Mouse (Mus musculus) limb, embryonic 14.5 days (tissue): ENCODE data around the gene Cebpb. TPM values are rescaled to one million over a fixed set of nuclear protein-coding genes. Genes with fewer than 3 reads are reported as not detected.

Experiments
- ATAC-seq: fragments of 200-750 bp; cut with Nextera tagmentation; 2 replicates; pipeline ENCODE4 v1.8.0; 2017; ENCODE audit warnings: low read depth, moderate number of reproducible peaks, moderate TSS enrichment; ENCODE audit not compliant: low FRiP score
- DNase-seq: peaks from one replicate; pipeline ENCODE4 v3.0.0-alpha.2; 2015; ENCODE audit warnings: low spot score
- H3K27ac ChIP-seq: fragments of 300-500 bp; sonication (generic); replicated peaks from 2 replicates; pipeline ENCODE4 v1.5.1; 2014; ENCODE audit warnings: low read depth, mild to moderate bottlenecking, low read length, moderate library complexity, mixed read lengths
- H3K27me3 ChIP-seq: fragments of 300-500 bp; sonication (generic); 2 replicates; pipeline ENCODE4 v1.6.1; 2014; ENCODE audit warnings: low read length, mixed read lengths; ENCODE audit not compliant: control insufficient read depth, insufficient read depth
- H3K36me3 ChIP-seq: fragments of 300-500 bp; sonication (generic); 2 replicates; pipeline ENCODE4 v1.6.1; 2014; ENCODE audit warnings: mild to moderate bottlenecking, low read length, moderate library complexity, mixed read lengths; ENCODE audit not compliant: control insufficient read depth, insufficient read depth
- H3K4me1 ChIP-seq: fragments of 300-500 bp; sonication (generic); 2 replicates; pipeline ENCODE4 v1.6.1; 2014; ENCODE audit warnings: antibody characterized with exemption, low read length, mixed read lengths; ENCODE audit not compliant: control insufficient read depth, insufficient read depth
- H3K4me2 ChIP-seq: fragments of 300-500 bp; sonication (generic); replicated peaks from 2 replicates; pipeline ENCODE4 v1.6.1; 2014; ENCODE audit warnings: low read depth, mild to moderate bottlenecking, low read length, moderate library complexity; ENCODE audit not compliant: severe bottlenecking
- H3K4me3 ChIP-seq: fragments of 300-500 bp; sonication (generic); replicated peaks from 2 replicates; pipeline ENCODE4 v1.5.1; 2014; ENCODE audit warnings: low read length
- H3K9ac ChIP-seq: fragments of 300-500 bp; sonication (generic); 2 replicates; pipeline ENCODE4 v1.6.1; 2014; ENCODE audit warnings: mild to moderate bottlenecking, low read depth, low read length, moderate library complexity; ENCODE audit not compliant: severe bottlenecking
- H3K9me3 ChIP-seq: fragments of 300-500 bp; sonication (generic); 2 replicates; pipeline ENCODE4 v1.6.1; 2016; ENCODE audit warnings: low read length; ENCODE audit not compliant: control insufficient read depth
- POLR2A ChIP-seq: fragments of 200-500 bp; IDR thresholded peaks from 2 replicates; pipeline ENCODE4 v1.8.0; 2012; ENCODE audit warnings: inconsistent platforms, mild to moderate bottlenecking, moderate library complexity, borderline replicate concordance; ENCODE audit not compliant: insufficient read depth, insufficient read length; ENCODE audit errors: extremely low read depth
- WGBS: fragments of 180-500 bp; shearing (Covaris S2); extraction: QIAGEN DNeasy Blood & Tissue Kit; methylation state at CpG from one replicate; pipeline ENCODE4 v1.1.7; 2014; 5-methylcytosine and 5-hydroxymethylcytosine counted together
- polyA plus RNA-seq, 2 experiments: library from polyadenylated mRNA; depleted of rRNA in 1 of 2; stranded (reverse) in 1 of 2; unstranded in 1 of 2; fragments of >200 nt; fragmentation: Nextera tagmentation in 1 of 2; extraction: Ambion mirVana in 1 of 2; gene quantifications; 2 replicates each; pipeline versions ENCODE4 v1.2.1 to v1.2.3; 2012 to 2014

Cebpb gene
- polyA plus RNA-seq, 2 experiments = 27.4 to 29.7 TPM

DNA sequence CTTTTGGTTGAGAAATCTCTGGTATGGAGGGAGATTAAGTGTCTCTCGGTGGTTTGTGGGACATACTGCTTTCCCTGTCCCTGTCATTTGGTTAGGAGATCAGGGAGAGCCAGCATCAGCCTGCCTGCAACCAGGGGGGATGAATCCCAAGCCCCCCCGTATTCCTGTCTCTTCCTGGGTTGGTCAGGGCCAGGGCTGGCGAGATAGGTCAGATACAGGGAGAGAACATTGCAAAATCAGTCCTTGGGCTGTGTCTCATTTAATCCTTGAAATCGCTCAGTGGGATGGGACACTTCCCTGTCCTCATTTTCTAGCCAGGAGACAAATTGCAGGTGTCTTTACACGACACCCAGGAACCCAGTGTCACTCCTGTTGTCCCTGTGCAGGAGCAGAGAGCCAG lies 11.3 kb downstream of the Cebpb start:
- WGBS = 69% methylated on average over 5 of the region's 5 CpGs
- Histone ChIP-seq H3K4me2 (no peak overlapping the region), H3K4me1 (no peaks in the 10 kb centered on the region), H3K27me3 (no peaks in the 10 kb centered on the region), H3K36me3 (no peaks in the 10 kb centered on the region), H3K9ac (no peak overlapping the region), H3K27ac (no peak overlapping the region), H3K9me3 (no peaks in the 10 kb centered on the region), H3K4me3 (no peak overlapping the region)
- DNase-seq = no peak
- TF ChIP-seq POLR2A = no peak
- ATAC-seq = no peak

DNA sequence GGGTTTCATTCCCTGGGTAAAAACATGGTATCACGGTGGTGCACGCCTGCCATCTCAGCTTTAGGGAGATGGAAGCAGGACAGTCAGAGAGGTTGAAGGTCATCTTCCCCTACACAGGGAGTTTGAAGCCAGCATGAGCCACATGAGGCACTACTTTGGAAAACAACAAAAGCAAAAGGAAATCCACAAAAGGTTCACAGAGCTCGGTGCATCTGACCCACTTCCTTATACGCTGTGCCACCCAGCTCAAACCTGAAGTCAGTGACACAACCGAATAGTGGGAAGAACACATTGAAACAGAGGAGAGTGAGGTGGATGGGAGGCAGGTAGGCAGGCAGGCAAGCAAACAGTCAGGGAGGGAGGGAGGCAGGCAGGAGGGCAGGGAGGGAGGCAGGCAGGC lies 12.8 kb downstream of the Cebpb start:
- peaks cover 3% of the 10 kb centered on the region; the same call in 1 of the 2 replicates for H3K4me1 ChIP-seq
- TF ChIP-seq POLR2A = no peak
- no peaks in the 10 kb centered on the region for H3K9me3 ChIP-seq
- DNase-seq (no peak), ATAC-seq (no peak)
- no peak overlapping the region for H3K9ac ChIP-seq
- no peaks in the 10 kb centered on the region for H3K36me3 ChIP-seq
- H3K27me3 ChIP-seq = no peaks in the 10 kb centered on the region
- H3K4me2 ChIP-seq = no peak overlapping the region
- no peak overlapping the region for H3K27ac ChIP-seq
- 76% methylated on average over 5 of the region's 5 CpGs for WGBS
- H3K4me3 ChIP-seq = no peak overlapping the region

DNA sequence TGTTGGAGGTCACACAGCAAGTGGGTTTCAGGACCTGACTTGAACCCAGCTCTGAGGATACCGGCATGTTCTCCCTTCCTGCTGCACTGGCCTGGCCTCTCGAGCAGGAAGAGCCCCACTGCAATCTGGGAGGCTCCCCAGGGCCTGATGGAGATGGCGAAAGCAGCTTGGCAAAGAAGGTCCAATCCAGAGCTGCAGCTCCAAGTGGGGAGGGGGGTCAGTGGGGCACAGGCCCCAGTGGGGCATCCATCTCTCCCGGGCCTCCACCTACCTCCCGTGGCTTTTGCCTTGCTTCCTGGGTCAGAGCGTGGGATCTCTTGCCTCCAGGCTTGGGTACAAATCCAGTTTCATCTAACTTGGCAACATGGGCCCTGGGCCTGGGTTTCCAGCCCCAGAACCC lies 13.4 kb downstream of the Cebpb start:
- Histone ChIP-seq H3K36me3 (no peaks in the 10 kb centered on the region), H3K4me2 (no peak overlapping the region), H3K4me3 (no peak overlapping the region), H3K9ac (no peak overlapping the region), H3K9me3 (no peaks in the 10 kb centered on the region), H3K27ac (no peak overlapping the region), H3K4me1 (peaks cover 3% of the 10 kb centered on the region; the same call in 1 of the 2 replicates), H3K27me3 (no peaks in the 10 kb centered on the region)
- ATAC-seq (no peak), DNase-seq (no peak)
- 82% methylated on average over 5 of the region's 6 CpGs for WGBS
- no peak for TF ChIP-seq POLR2A

DNA sequence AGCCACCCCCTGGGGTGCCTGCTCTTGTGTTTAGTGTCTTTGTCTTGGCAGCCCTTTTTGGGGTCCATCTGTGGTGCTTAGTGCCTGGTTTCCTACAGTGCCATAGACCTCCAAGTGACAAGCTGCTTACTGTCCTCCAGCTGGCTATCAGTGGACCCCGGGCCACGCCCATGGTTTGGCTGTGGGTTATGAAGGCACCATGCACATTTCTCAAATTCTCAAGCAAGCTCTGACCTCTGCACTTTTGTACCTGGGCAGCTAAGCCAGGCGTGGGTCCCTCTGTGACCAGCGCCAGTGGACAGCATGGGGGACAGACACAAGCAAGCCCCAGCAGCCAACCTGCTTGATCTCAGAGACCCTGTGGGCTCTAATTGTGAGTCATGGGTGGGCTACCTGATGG lies 15.7 kb downstream of the Cebpb start:
- H3K9me3 ChIP-seq = no peaks in the 10 kb centered on the region
- H3K4me3 ChIP-seq = no peak overlapping the region
- no peak overlapping the region for H3K9ac ChIP-seq
- no peak overlapping the region for H3K27ac ChIP-seq
- H3K4me1 ChIP-seq = peaks cover 3% of the 10 kb centered on the region; the same call in 1 of the 2 replicates
- WGBS = 90% methylated on average over 4 of the region's 4 CpGs
- no peak for ATAC-seq
- no peak for DNase-seq
- H3K36me3 ChIP-seq = no peaks in the 10 kb centered on the region
- no peak for TF ChIP-seq POLR2A
- no peaks in the 10 kb centered on the region for H3K27me3 ChIP-seq
- H3K4me2 ChIP-seq = no peak overlapping the region

DNA sequence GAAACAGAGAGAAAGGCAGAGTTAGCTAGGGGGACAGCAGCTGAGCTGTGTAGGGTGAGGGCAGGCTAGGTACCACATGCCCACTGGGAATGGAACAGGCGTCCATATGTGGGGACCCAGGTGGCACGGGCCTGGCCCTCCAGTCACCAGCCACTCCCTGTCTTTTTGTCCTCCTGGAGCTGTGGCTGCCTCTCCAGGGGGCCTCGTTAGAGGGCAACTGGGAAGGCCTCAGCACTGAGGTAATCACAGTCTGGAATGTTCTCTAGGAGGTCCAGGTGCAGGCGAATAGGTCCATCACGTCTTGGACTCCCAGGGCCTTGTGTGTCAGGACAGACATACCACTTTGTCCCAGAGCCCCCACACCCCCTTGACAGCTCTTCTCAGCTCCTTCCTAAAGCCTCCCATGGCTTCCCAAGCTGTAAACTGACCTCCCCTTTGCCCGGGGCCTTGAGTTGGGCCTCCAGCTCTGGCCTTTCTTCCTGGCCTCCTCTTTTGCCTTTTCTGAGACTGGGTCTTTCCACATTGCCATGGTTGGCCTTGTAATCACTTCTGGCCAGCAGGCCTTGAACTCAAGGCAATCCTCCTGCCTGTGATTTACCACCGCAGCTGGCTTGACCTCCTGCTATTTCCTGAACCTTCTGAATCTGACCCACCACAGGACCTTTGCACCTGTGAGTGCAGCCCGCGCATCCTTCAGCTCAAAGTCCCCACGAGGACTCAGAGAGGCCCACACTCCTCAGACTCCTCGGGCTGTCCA lies 17.6 kb downstream of the Cebpb start:
- H3K4me3 ChIP-seq = no peak overlapping the region
- no peak overlapping the region for H3K27ac ChIP-seq
- no peak overlapping the region for H3K9ac ChIP-seq
- H3K27me3 ChIP-seq = no peaks in the 10 kb centered on the region
- H3K36me3 ChIP-seq = no peaks in the 10 kb centered on the region
- H3K9me3 ChIP-seq = no peaks in the 10 kb centered on the region
- 60% methylated on average over 10 of the region's 11 CpGs for WGBS
- no peak for DNase-seq
- peaks cover 3% of the 10 kb centered on the region; the same call in 1 of the 2 replicates for H3K4me1 ChIP-seq
- ATAC-seq = no peak
- no peak overlapping the region for H3K4me2 ChIP-seq
- TF ChIP-seq POLR2A = no peak
